Mouse (Mus musculus) myocyte (in vitro differentiated cells): ENCODE measurements at regions not wholly inside any gene's neighbourhood (a gene's known extent, or its start where the extent isn't known, plus 50 kb on each side); places are given as distances from the start of the nearest gene placed in this dataset.
"Not testable (repeated sequence)": the region's sequence is repeated elsewhere in the genome, so short reads cannot be mapped to it uniquely, and the experiment has no call there.

Source experiments
- H3K27me3 ChIP-seq: one replicate; pipeline ENCODE4 v1.6.1; 2011; ENCODE audit not compliant: control insufficient read depth, insufficient read depth, insufficient read length
- H3K36me3 ChIP-seq: one replicate; pipeline ENCODE4 v1.6.1; 2011; ENCODE audit not compliant: control insufficient read depth, insufficient read depth
- H3K4me2 ChIP-seq: one replicate; pipeline ENCODE4 v1.6.1; 2011; ENCODE audit warnings: low read depth, control low read depth
- H3K4me3 ChIP-seq: one replicate; pipeline ENCODE4 v1.5.1; 2011; ENCODE audit warnings: mild to moderate bottlenecking, control low read depth, moderate library complexity
- H3K79me2 ChIP-seq: one replicate; pipeline ENCODE4 v1.6.1; 2011; ENCODE audit not compliant: control insufficient read depth, insufficient read depth
- H3ac ChIP-seq: one replicate; pipeline ENCODE4 v1.6.1; 2011; ENCODE audit not compliant: control insufficient read depth, insufficient read length
- CEBPB ChIP-seq: IDR thresholded peaks from 2 replicates; pipeline ENCODE4 v1.6.1; 2011; ENCODE audit warnings: mild to moderate bottlenecking, moderate library complexity; ENCODE audit not compliant: poor library complexity, insufficient read depth, severe bottlenecking
- E2F4 ChIP-seq: IDR thresholded peaks from one replicate; pipeline ENCODE4 v1.6.1; 2011; ENCODE audit warnings: mild to moderate bottlenecking, control low read depth, moderate library complexity; ENCODE audit not compliant: insufficient read depth
- MAX ChIP-seq: IDR thresholded peaks from one replicate; pipeline ENCODE4 v1.6.1; 2011; ENCODE audit warnings: low read depth, mild to moderate bottlenecking, control low read depth
- MYOD1 ChIP-seq, 3 experiments: IDR thresholded peaks; one replicate each; pipeline ENCODE4 v1.6.1; 2011; ENCODE audit warnings: control low read depth in 2 of 3, low read depth in 2 of 3, mild to moderate bottlenecking in 2 of 3, moderate library complexity in 1 of 3; ENCODE audit not compliant: insufficient read length in 2 of 3, control insufficient read depth in 1 of 3
- MYOG ChIP-seq, 3 experiments: IDR thresholded peaks; one replicate each; pipeline ENCODE4 v1.6.1; 2011; ENCODE audit warnings: control low read depth in 2 of 3, low read depth in 2 of 3, mild to moderate bottlenecking in 2 of 3; ENCODE audit not compliant: insufficient read length in 2 of 3, control insufficient read depth in 1 of 3, insufficient read depth in 1 of 3
- POLR2A ChIP-seq: IDR thresholded peaks from one replicate; pipeline ENCODE4 v1.6.1; 2011; ENCODE audit warnings: low read depth, mild to moderate bottlenecking, control low read depth, moderate library complexity; ENCODE audit not compliant: insufficient read length
- POLR2AphosphoS2 ChIP-seq: IDR thresholded peaks from one replicate; pipeline ENCODE4 v1.6.1; 2011; ENCODE audit warnings: low read depth, control low read depth; ENCODE audit not compliant: insufficient read length
- REST ChIP-seq: IDR thresholded peaks from one replicate; pipeline ENCODE4 v1.6.1; 2011; ENCODE audit warnings: mild to moderate bottlenecking, control low read depth, moderate library complexity; ENCODE audit not compliant: insufficient read depth, insufficient read length
- SRF ChIP-seq: IDR thresholded peaks from one replicate; pipeline ENCODE4 v1.6.1; 2011; ENCODE audit warnings: low read depth; ENCODE audit not compliant: control insufficient read depth, insufficient read length
- TCF12 ChIP-seq: IDR thresholded peaks from one replicate; pipeline ENCODE4 v1.6.1; 2011; ENCODE audit warnings: mild to moderate bottlenecking, control low read depth; ENCODE audit not compliant: poor library complexity, insufficient read depth, severe bottlenecking
- TCF3 ChIP-seq: IDR thresholded peaks from one replicate; pipeline ENCODE4 v1.6.1; 2011; ENCODE audit warnings: low read depth, control low read depth; ENCODE audit not compliant: insufficient read length
- USF1 ChIP-seq: IDR thresholded peaks from one replicate; pipeline ENCODE4 v1.6.1; 2011; ENCODE audit warnings: low read depth, mild to moderate bottlenecking, control low read depth, moderate library complexity

GRCm38 (mm10) chr3:59563486-59564006, 166.0 kb upstream of the Gm5538 start:
- not testable (repeated sequence) for H3K4me3 ChIP-seq, H3K27me3 ChIP-seq, H3K36me3 ChIP-seq, H3K4me2 ChIP-seq, H3K79me2 ChIP-seq, H3ac ChIP-seq

- H3K4me2 ChIP-seq: no peak overlapping the region
- H3K27me3 ChIP-seq: no peaks in the 10 kb centered on the region
- H3K4me3 ChIP-seq: no peak overlapping the region
- H3K79me2 ChIP-seq: no peaks in the 10 kb centered on the region
- TF ChIP-seq E2F4: no peak
- TF ChIP-seq POLR2AphosphoS2: no peak
- no peak for TF ChIP-seq MAX
- TF ChIP-seq CEBPB: no peak
- TF ChIP-seq TCF12: no peak
- TF ChIP-seq MYOG (IDR thresholded peaks at IDR 0.05; ENCODE audit: control insufficient read depth in 1 of 3, insufficient read depth in 1 of 3, insufficient read length in 2 of 3, low read depth in 2 of 3): no peak
- no peak for TF ChIP-seq MYOD1 (IDR thresholded peaks at IDR 0.05; ENCODE audit: control insufficient read depth in 1 of 3, insufficient read length in 2 of 3, low read depth in 2 of 3)
- no peak for TF ChIP-seq USF1
- no peak overlapping the region for H3ac ChIP-seq
- no peaks in the 10 kb centered on the region for H3K36me3 ChIP-seq
These were observed 187.0 kb upstream of the Gm5538 start for GRCm38 (mm10) chr3:59542621-59543020.

- not testable (repeated sequence) for H3K4me2 ChIP-seq, H3K79me2 ChIP-seq, H3K36me3 ChIP-seq, H3K27me3 ChIP-seq, H3ac ChIP-seq, H3K4me3 ChIP-seq
These were observed 189.0 kb upstream of the Gm5538 start for GRCm38 (mm10) chr3:59540547-59540946.

GRCm38 (mm10) chr3:59539893-59540292, 189.7 kb upstream of the Gm5538 start:
- not testable (repeated sequence) for H3K36me3 ChIP-seq, H3K4me3 ChIP-seq, H3K27me3 ChIP-seq, H3ac ChIP-seq, H3K4me2 ChIP-seq, H3K79me2 ChIP-seq

GRCm38 (mm10) chr3:59531311-59531834, 187.2 kb upstream of the Igsf10 start:
- Histone ChIP-seq H3K4me2 (no peak overlapping the region), H3K27me3 (no peaks in the 10 kb centered on the region), H3K79me2 (no peaks in the 10 kb centered on the region), H3K36me3 (no peaks in the 10 kb centered on the region), H3ac (no peak overlapping the region), H3K4me3 (no peak overlapping the region)
- no peak for TF ChIP-seq TCF12
- no peak for TF ChIP-seq POLR2A
- no peak for TF ChIP-seq POLR2AphosphoS2
- no peak for TF ChIP-seq E2F4
- no peak for TF ChIP-seq MYOG (IDR thresholded peaks at IDR 0.05; ENCODE audit: control insufficient read depth in 1 of 3, insufficient read depth in 1 of 3, insufficient read length in 2 of 3, low read depth in 2 of 3)
- TF ChIP-seq MAX: no peak
- TF ChIP-seq CEBPB: no peak
- no peak for TF ChIP-seq USF1

GRCm38 (mm10) chr3:59530592-59531310, 186.6 kb upstream of the Igsf10 start:
- Histone ChIP-seq H3K27me3 (no peaks in the 10 kb centered on the region), H3K4me3 (no peak overlapping the region), H3K79me2 (no peaks in the 10 kb centered on the region), H3ac (no peak overlapping the region), H3K36me3 (no peaks in the 10 kb centered on the region), H3K4me2 (no peak overlapping the region)
- TF ChIP-seq MYOD1 (IDR thresholded peaks at IDR 0.05; ENCODE audit: control insufficient read depth in 1 of 3, insufficient read length in 2 of 3, low read depth in 2 of 3): no peak

GRCm38 (mm10) chr3:59520766-59521165, 176.6 kb upstream of the Igsf10 start:
- no peak overlapping the region for H3ac ChIP-seq
- no peaks in the 10 kb centered on the region for H3K79me2 ChIP-seq
- no peaks in the 10 kb centered on the region for H3K36me3 ChIP-seq
- no peak overlapping the region for H3K4me2 ChIP-seq
- H3K27me3 ChIP-seq: no peaks in the 10 kb centered on the region
- H3K4me3 ChIP-seq: no peak overlapping the region
- TF ChIP-seq CEBPB (no peak), POLR2AphosphoS2 (no peak), MAX (no peak), MYOG (IDR thresholded peaks at IDR 0.05; ENCODE audit: control insufficient read depth in 1 of 3, insufficient read depth in 1 of 3, insufficient read length in 2 of 3, low read depth in 2 of 3) (no peak), TCF12 (no peak), SRF (no peak), TCF3 (no peak), USF1 (no peak), REST (no peak), POLR2A (no peak), MYOD1 (IDR thresholded peaks at IDR 0.05; ENCODE audit: control insufficient read depth in 1 of 3, insufficient read length in 2 of 3, low read depth in 2 of 3) (no peak), E2F4 (no peak)
